Mouse (Mus musculus) megakaryocyte-erythroid progenitor cell, adult 5-6 weeks (primary cell): ENCODE measurements around the gene Atp9a. TPM values are rescaled to one million over a fixed set of nuclear protein-coding genes. Genes with fewer than 3 reads are reported as not detected.

Experiments used
- ATAC-seq: replicated peaks from 2 replicates; pipeline ENCODE4 v1.8.0; 2016; ENCODE audit warnings: mild to moderate bottlenecking, inconsistent platforms; ENCODE audit not compliant: severe bottlenecking, poor library complexity, low FRiP score, low TSS enrichment
- total RNA-seq, 2 experiments: library from RNA; stranded (forward) in 1 of 2; stranded (reverse) in 1 of 2; fragments of 200-1000, 215-1000 nt in 1 of 2; fragments of >200 nt in 1 of 2; fragmentation: Nextera tagmentation in 1 of 2; gene quantifications; 2 replicates each; pipeline ENCODE4 v1.2.3; 2014 to 2017

The Atp9a gene
- total RNA-seq, 2 experiments from 2014 or later = not detected

GRCm38 (mm10) chr2:168587159-168587558 is 155.1 kb downstream of the Atp9a start:
- no peak for ATAC-seq

- ATAC-seq = no peak
These were observed 155.7 kb downstream of the Atp9a start for GRCm38 (mm10) chr2:168586512-168586911.

GRCm38 (mm10) chr2:168584857-168585256 is 157.4 kb downstream of the Atp9a start:
- ATAC-seq = no peak

Other genes starting within 250 kb of the Atp9a start
- gene Nfatc2, start 140.8 kb downstream of the Atp9a start, total RNA-seq (2014; fragmentation: Nextera tagmentation) = 0.44 and 0.69 TPM in 2 replicates
- gene Nfatc2, start 140.8 kb downstream of the Atp9a start, total RNA-seq (2017) = 0.33 and 0.46 TPM in 2 replicates
- not detected in 2 replicates for gene Sall4, start 25.5 kb upstream of the Atp9a start, total RNA-seq (2014; fragmentation: Nextera tagmentation)
- not detected in 2 replicates for gene Sall4, start 25.5 kb upstream of the Atp9a start, total RNA-seq (2017)
- gene Zfp64, start 213.2 kb upstream of the Atp9a start, total RNA-seq (2014; fragmentation: Nextera tagmentation) = 17.2 and 22.5 TPM in 2 replicates
- 31.3 and 35.5 TPM in 2 replicates for gene Zfp64, start 213.2 kb upstream of the Atp9a start, total RNA-seq (2017)